Mouse (Mus musculus): ENCODE measurements around the gene Wwc1.

DNA sequence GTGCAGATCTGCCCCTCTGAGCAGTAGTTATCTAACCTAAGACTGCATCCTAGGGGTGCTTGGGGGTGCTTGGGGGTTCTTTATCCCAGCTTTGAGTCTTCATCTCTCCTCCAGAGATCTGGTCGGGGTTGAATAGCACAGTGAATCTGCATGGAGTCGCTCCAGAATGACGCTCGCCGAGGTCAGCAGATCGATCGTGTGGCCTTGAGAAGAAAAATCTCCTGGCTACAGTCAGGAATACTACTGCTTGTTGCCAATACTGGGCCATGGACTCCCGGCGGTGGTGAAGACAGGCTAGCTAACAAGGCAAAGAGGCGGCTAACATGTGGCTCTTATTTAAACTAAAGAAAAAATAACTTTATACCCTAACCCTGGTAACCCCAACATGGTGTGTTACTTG is 12.0 kb downstream of the Wwc1 start:
- TF ChIP-seq CTCF (IDR thresholded peaks at IDR 0.05; ENCODE audit: borderline replicate concordance, insufficient read depth, low read length) (no peak), POLR2A (IDR thresholded peaks at IDR 0.05; ENCODE audit: low read depth, low read length) (no peak)

Data from embryonic fibroblast, embryonic 13.5 days (primary cell).